In the genomic region with DNA sequence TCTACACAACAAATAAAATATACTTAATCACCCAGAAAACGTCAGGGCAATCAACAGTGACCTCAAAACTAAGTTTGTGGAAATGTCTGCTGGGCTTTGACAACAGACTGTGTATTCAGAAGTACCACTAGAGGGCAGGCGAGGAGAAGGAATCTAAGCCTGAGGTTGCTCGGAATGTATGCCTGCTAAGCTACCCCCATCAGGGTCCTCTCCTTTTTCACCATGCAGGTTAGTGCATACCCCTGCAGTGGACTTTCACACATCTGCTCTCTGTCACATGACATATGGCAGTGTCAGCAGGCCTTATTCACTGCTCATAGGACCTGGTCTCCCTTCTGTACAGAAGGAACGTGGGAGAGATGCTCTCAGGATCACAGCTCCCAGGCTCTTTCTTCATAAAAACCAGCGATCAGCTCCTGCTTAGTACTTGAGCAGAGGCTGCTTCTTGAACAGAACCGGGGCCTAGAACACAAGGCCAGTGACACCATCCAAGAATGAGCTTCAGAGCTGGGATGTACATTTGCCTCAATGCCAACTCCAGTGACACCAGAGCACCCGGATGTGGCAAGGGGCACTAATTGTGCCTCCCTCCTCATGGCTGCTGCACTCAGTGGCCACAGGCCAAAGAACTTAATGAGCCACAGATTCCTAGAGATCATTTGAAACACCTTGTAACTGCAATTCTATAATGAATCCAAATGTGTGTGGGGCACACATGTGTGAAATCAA, we compare ENCODE assay signal across 10 mouse cellular contexts.
DNase-seq lines count a peak whose midpoint lies in the region; ATAC-seq and TF ChIP-seq lines count a peak whose summit lies in the region.
"Had no signal": no experiment of that assay in that cellular context is flagged by ENCODE, and none has a peak within 500 bp of the region (broad histone marks: within the 10 kb centered on the region; RNA-seq: fewer than 3 reads in every experiment).

No protein-coding gene starts in this region.

- 38% methylated on average over 7 of the region's 7 CpGs for WGBS in bone marrow, adult 2 months
- 46% methylated on average over 7 of the region's 7 CpGs for WGBS in forebrain, embryonic 10.5 days
- 36% methylated on average over 7 of the region's 7 CpGs for WGBS in hindbrain, postnatal 0 days
- 44% methylated on average over 7 of the region's 7 CpGs for WGBS in midbrain, embryonic 15.5 days

- no peaks in the 10 kb centered on the region for H3K36me3 ChIP-seq in forebrain, embryonic 10.5 days (replicated peaks)
- no peaks in the 10 kb centered on the region for H3K36me3 ChIP-seq in hindbrain, postnatal 0 days (ENCODE audit: insufficient read depth, low read length)
- H3K36me3 ChIP-seq in midbrain, embryonic 15.5 days (replicated peaks): no peaks in the 10 kb centered on the region
- H3K36me3 ChIP-seq: embryonic facial prominence, embryonic 15.5 days had no signal

- peak; percentile 86 for ATAC-seq in hindbrain, postnatal 0 days
- ATAC-seq in midbrain, embryonic 15.5 days (replicated peaks): peak; percentile 88

- intact Hi-C loops in left cerebral cortex, postnatal 4 days (cut with DNase I): loop anchor here (5.0 to 10.0 kb wide), 4 partner anchors 259 to 968 kb away; partner anchors contain the start of gene Thrb

- no peak overlapping the region for H3K27ac ChIP-seq in bone marrow, adult 2 months (ENCODE audit: control insufficient read depth, insufficient read depth, low read depth, low read length, poor library complexity)
- no peak overlapping the region for H3K27ac ChIP-seq in forebrain, embryonic 10.5 days
- no peak overlapping the region for H3K27ac ChIP-seq in hindbrain, postnatal 0 days
- no peak overlapping the region for H3K27ac ChIP-seq in midbrain, embryonic 15.5 days
- H3K27ac ChIP-seq: embryonic facial prominence, embryonic 15.5 days had no signal

- TF ChIP-seq CTCF in bone marrow, adult 2 months (IDR thresholded peaks at IDR 0.05; ENCODE audit: control insufficient read depth, insufficient read depth, low read length): peak; percentile 47; the same call in 1 of the 2 replicates
- peak; percentile 91 for TF ChIP-seq CTCF in hindbrain, postnatal 0 days (IDR thresholded peaks at IDR 0.05; ENCODE audit: low read depth)

- no peak overlapping the region for H3K4me3 ChIP-seq in bone marrow, adult 2 months (replicated peaks; ENCODE audit: control insufficient read depth, low read depth, low read length)
- no peak overlapping the region for H3K4me3 ChIP-seq in forebrain, embryonic 10.5 days
- H3K4me3 ChIP-seq in hindbrain, postnatal 0 days (ENCODE audit: low read length): no peak overlapping the region
- H3K4me3 ChIP-seq in midbrain, embryonic 15.5 days: no peak overlapping the region
- H3K4me3 ChIP-seq: embryonic facial prominence, embryonic 15.5 days; myocyte had no signal

- no peak for TF ChIP-seq POLR2A in bone marrow, adult 2 months (IDR thresholded peaks at IDR 0.05; ENCODE audit: borderline replicate concordance, control insufficient read depth, low read depth, low read length)

- peak; percentile 27 for DNase-seq in ovary, postnatal 14 days (ENCODE audit: low spot score)
- DNase-seq in ovary, postnatal 10 days (ENCODE audit: low spot score): no peak
- peak; percentile 31 for DNase-seq in forebrain, embryonic 10.5 days (ENCODE audit: extremely low spot score, low spot score)
- DNase-seq in hindbrain, postnatal 0 days (ENCODE audit: low spot score): peak; percentile 89
- DNase-seq in left cerebral cortex, postnatal 4 days: peak; percentile 45
- peak; percentile 64 for DNase-seq in thymus, postnatal 0 days (ENCODE audit: low spot score)

- no peaks in the 10 kb centered on the region for H3K9me3 ChIP-seq in forebrain, embryonic 10.5 days
- H3K9me3 ChIP-seq in hindbrain, postnatal 0 days (ENCODE audit: low read length): no peaks in the 10 kb centered on the region
- H3K9me3 ChIP-seq in midbrain, embryonic 15.5 days: no peaks in the 10 kb centered on the region
- H3K9me3 ChIP-seq: embryonic facial prominence, embryonic 15.5 days had no signal

- H3K4me2 ChIP-seq in hindbrain, postnatal 0 days (ENCODE audit: low read depth, low read length): no peak overlapping the region
- no peak overlapping the region for H3K4me2 ChIP-seq in midbrain, embryonic 15.5 days
- H3K4me2 ChIP-seq: embryonic facial prominence, embryonic 15.5 days had no signal

- no peaks in the 10 kb centered on the region for H3K4me1 ChIP-seq in bone marrow, adult 2 months (ENCODE audit: control insufficient read depth, insufficient read depth, low read length)
- peaks cover 3% of the 10 kb centered on the region; the same call in 1 of the 2 replicates for H3K4me1 ChIP-seq in forebrain, embryonic 10.5 days
- no peaks in the 10 kb centered on the region for H3K4me1 ChIP-seq in hindbrain, postnatal 0 days (ENCODE audit: insufficient read depth, low read length)
- H3K4me1 ChIP-seq in midbrain, embryonic 15.5 days: no peaks in the 10 kb centered on the region
- H3K4me1 ChIP-seq: embryonic facial prominence, embryonic 15.5 days had no signal

- H3K9ac ChIP-seq in hindbrain, postnatal 0 days (replicated peaks; ENCODE audit: low read length): no peak overlapping the region
- no peak overlapping the region for H3K9ac ChIP-seq in midbrain, embryonic 15.5 days
- H3K9ac ChIP-seq: embryonic facial prominence, embryonic 15.5 days had no signal

- no peaks in the 10 kb centered on the region for H3K27me3 ChIP-seq in forebrain, embryonic 10.5 days (ENCODE audit: poor library complexity, severe bottlenecking)
- no peaks in the 10 kb centered on the region for H3K27me3 ChIP-seq in hindbrain, postnatal 0 days (ENCODE audit: insufficient read depth, low read length)
- no peaks in the 10 kb centered on the region for H3K27me3 ChIP-seq in midbrain, embryonic 15.5 days (replicated peaks)
- H3K27me3 ChIP-seq: embryonic facial prominence, embryonic 15.5 days had no signal
